Mouse (Mus musculus): ENCODE data around the gene Upp2. TPM values are rescaled to one million over a fixed set of nuclear protein-coding genes. Genes with fewer than 3 reads are reported as not detected.

Upp2 gene
- polyA plus RNA-seq, 1 experiment: 4.2 TPM

GRCm38 (mm10) chr2:58663404-58664120 lies 96.5 kb downstream of the Upp2 start:
- 80% methylated on average over 7 of the region's 7 CpGs for WGBS
- no peak for DNase-seq (ENCODE audit: low read depth, low spot score)

DNA sequence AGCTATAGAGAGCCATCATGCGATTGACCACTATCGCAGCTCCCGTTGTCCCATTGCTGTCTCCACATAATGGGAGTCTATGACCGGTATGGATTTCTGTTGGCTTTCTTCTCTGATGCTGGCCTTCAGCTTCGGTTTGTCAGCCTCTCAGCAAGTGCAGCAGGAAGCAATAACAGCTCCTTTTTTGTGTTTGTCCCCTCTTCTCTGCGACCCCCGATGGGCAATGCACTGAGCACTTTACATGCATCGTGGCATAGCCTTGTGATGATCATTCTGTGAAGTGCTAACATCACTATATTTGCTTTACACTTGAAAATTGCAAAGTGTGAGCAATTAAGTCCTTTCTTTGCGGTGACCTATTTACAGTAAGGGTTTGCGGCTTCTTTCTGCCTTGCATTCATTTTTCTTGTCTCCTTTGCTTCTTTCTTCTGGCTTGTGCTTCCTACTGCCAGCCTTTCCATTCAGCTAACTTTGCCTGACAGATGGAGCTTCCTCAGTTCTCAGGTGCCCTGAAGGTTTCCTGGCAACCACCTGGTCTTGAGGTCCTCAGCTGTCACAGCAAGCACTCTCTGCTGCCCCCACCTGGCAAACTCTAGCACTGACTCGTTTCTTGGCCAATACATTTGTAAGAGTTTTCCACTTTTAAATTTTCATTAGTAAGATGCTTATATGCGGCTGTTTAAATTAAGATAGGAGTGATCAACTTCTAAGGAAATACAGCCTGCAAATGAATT lies 98.2 kb downstream of the Upp2 start:
- WGBS: 80% methylated on average over 12 of the region's 12 CpGs
- peak; percentile 24 for DNase-seq (ENCODE audit: low read depth, low spot score)

GRCm38 (mm10) chr2:58667298-58667697 lies 100.2 kb downstream of the Upp2 start:
- 59% methylated on average over 3 of the region's 3 CpGs for WGBS
- no peak for DNase-seq (ENCODE audit: low read depth, low spot score)

DNA sequence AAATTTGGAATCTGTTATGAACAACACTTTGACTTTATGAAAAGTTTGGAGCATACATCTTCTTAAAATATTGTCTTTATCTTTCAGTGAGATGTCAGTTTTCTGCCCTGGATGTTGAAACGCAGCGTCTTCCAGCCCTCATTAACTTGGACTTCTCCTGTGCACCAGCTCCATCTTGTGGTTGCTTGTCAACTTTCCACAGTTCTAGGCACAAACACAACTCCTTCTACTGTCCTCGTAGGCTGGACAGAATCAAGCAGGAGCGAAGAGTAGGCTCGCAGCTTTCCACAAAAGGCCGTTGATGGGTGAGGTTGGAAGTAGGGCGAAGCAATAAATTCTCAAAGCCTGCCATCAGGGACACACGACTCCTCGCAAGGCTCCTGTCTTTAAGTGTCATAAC lies 100.9 kb downstream of the Upp2 start:
- peak; percentile 35 for DNase-seq (ENCODE audit: low read depth, low spot score)
- 34% methylated on average over 9 of the region's 9 CpGs for WGBS

GRCm38 (mm10) chr2:58669114-58669513 lies 102.0 kb downstream of the Upp2 start:
- DNase-seq (ENCODE audit: low read depth, low spot score): no peak
- WGBS: 86% methylated on average over 3 of the region's 3 CpGs

DNA sequence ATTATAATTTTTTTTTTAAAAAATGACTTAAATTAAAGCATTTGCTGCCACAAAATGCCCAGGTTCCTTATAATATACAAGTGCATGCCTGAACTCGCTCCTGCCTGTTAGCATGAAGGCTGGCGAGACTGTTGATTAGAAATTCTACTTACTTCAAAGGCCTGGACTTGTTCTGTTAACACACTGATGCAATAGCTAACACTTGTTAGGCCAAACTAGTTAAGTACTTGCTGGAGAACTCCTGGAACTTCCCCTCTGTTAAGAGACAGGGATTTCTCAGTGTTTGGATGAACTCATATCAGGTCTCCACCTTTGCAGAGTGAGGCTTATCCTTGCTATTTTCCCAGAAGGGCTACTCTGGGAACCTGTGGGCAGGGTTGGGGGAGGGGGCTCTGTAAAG lies 105.4 kb downstream of the Upp2 start:
- no peak for DNase-seq (ENCODE audit: low read depth, low spot score)
- 95% methylated on average over 2 of the region's 2 CpGs for WGBS

DNA sequence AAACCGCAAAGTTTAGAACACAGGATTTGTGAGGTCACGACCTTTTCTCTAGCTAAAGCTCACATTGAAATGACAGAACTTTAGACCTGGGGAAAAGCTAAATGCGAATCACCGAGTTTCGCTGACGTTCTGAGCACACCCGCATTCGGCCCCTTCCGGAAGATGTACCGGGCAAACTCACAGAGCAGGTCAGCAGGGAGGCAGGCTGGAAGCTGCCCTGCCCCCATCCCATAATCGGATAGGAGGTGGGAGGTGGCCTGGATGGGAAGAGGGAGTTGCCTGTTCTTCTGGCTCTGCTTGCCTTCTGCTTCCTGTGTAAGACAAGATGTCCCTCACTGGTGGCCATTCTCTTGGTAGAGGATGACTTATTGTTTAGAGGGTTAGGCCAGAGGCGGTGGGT lies 112.9 kb downstream of the Upp2 start:
- DNase-seq (ENCODE audit: low read depth, low spot score): no peak
- 74% methylated on average over 12 of the region's 12 CpGs for WGBS

- WGBS: 32% methylated on average over 6 of the region's 6 CpGs
- DNase-seq (ENCODE audit: low read depth, low spot score): no peak
Observed at GRCm38 (mm10) chr2:58680794-58681193, 113.7 kb downstream of the Upp2 start.

DNA sequence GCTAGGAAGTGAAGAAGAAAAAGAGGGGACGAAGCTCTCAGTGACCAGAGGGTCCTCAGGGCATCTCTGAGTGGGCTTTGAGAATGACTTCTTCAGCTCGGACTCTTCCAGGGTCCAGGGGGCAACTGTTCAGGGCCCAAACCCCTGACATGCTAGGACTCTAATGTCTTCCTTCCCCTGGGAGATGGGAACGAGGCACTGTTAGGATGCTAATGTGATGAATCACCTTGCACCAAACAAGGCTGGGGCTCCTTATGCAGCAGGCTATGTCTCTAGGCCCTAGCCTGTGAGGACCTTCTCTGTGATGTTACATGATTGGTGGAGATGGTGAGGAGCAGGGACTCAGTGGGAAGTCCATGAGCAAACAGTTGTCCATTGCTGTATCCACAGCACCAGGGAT lies 114.3 kb downstream of the Upp2 start:
- DNase-seq (ENCODE audit: low read depth, low spot score): no peak
- 67% methylated on average over 3 of the region's 3 CpGs for WGBS

- 54% methylated on average over 8 of the region's 8 CpGs for WGBS
- no peak for DNase-seq (ENCODE audit: low read depth, low spot score)
Observed at GRCm38 (mm10) chr2:58697501-58697900, 130.4 kb downstream of the Upp2 start.

DNA sequence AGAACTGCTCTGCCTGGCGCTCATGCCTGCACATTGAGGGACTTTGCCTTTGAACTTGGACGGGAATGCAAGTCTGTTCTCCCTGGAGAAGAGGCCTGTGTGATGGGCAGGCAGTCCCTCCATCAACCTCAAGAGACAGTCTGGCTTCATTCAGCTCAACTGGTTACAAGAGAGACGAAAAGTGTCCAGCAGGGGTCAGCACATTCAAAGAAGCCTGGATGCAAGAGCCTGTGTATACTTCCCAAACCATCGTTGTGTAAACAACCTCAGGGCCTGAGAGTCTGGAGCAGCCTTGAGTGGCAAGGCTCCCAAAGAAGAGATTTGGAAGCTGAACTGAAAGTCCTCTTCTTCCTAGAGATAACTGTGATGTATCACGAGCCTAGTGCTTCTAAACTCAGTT lies 132.8 kb downstream of the Upp2 start:
- peak; percentile 28 for DNase-seq (ENCODE audit: low read depth, low spot score)
- 30% methylated on average over 5 of the region's 5 CpGs for WGBS

DNA sequence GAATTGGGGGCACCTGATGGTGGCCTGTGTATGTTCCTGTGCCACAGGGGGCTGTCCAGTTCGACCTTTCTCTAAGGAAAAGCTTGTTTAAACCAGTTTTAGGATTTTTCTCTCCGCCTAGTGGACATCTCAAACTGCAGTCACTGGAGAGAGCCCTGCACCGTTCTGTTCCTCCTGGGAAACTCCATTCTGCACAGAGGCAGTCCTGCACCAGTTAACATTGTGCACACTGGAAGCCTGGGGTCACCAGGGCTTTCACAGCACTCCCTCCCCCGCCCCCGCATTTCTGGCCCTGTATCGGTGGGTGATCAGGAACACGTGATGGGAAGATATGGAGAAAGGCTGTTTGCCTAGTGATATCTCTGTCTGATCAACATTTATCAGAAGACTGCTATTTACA lies 133.3 kb downstream of the Upp2 start:
- WGBS: 65% methylated on average over 7 of the region's 7 CpGs
- no peak for DNase-seq (ENCODE audit: low read depth, low spot score)

GRCm38 (mm10) chr2:58701627-58702026 lies 134.5 kb downstream of the Upp2 start:
- DNase-seq (ENCODE audit: low read depth, low spot score): no peak
- 81% methylated on average over 4 of the region's 4 CpGs for WGBS

DNA sequence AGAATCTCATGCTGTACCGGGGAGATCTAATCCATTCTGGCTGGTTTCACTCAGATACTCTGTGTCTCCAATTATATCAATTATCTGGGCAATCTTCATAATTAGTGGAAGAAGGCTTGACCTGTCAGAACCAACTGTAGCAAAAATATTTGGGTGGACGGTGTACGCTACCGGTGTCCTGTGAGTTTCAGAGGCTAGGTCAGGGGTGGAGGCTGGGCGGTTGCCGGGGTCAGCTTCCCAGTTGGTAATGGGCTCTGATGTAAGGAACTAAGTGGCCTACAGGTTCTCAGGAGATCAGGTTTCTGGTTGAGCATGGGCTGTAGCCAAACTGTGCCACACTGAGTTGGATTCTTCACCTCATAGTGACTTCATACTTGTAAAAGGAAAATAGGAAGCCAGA lies 136.1 kb downstream of the Upp2 start:
- no peak for DNase-seq (ENCODE audit: low read depth, low spot score)
- 91% methylated on average over 6 of the region's 6 CpGs for WGBS

GRCm38 (mm10) chr2:58703646-58704045 lies 136.5 kb downstream of the Upp2 start:
- 82% methylated on average over 6 of the region's 6 CpGs for WGBS

DNA sequence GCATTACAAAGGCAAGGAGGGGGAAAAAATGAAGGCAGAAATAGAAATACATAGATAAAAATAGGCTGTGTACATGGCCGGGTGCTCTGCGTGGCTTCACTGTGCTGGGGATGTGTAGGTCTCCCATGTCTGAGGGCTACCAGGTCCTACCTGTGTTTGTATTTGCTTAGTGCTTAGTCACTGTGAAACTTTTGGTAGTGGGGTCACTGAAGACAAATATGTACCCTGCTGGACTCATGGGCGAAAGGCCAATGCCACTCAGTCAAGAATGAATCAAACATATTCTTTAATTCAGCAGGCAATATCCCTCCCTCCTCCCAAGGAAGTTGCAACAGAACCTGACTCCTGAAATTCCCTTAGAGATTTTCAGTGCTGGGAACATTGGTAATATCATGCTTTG lies 137.5 kb downstream of the Upp2 start:
- 71% methylated on average over 3 of the region's 3 CpGs for WGBS
- no peak for DNase-seq (ENCODE audit: low read depth, low spot score)

More at GRCm38 (mm10) chr2:58703646-58704045, 136.5 kb downstream of the Upp2 start:
- no peak for DNase-seq (ENCODE audit: low read depth, low spot score)

GRCm38 (mm10) chr2:58707676-58708075 lies 140.6 kb downstream of the Upp2 start:
- no peak for DNase-seq (ENCODE audit: low read depth, low spot score)
- WGBS: 90% methylated on average over 3 of the region's 3 CpGs

- no peak for DNase-seq (ENCODE audit: low read depth, low spot score)
- 35% methylated on average over 5 of the region's 5 CpGs for WGBS
Observed at GRCm38 (mm10) chr2:58710234-58710633, 143.1 kb downstream of the Upp2 start.

GRCm38 (mm10) chr2:58711049-58711448 lies 144.0 kb downstream of the Upp2 start:
- DNase-seq (ENCODE audit: low read depth, low spot score): no peak
- WGBS: 81% methylated on average over 4 of the region's 4 CpGs

GRCm38 (mm10) chr2:58711491-58711890 lies 144.4 kb downstream of the Upp2 start:
- no peak for DNase-seq (ENCODE audit: low read depth, low spot score)
- 61% methylated on average over 2 of the region's 2 CpGs for WGBS

GRCm38 (mm10) chr2:58711935-58712334 lies 144.8 kb downstream of the Upp2 start:
- DNase-seq (ENCODE audit: low read depth, low spot score): peak; percentile 48
- WGBS: 4% methylated on average over 5 of the region's 5 CpGs
